Mouse (Mus musculus) midbrain, embryonic 12.5 days (tissue): ENCODE measurements around the gene Zbtb7b. TPM values are rescaled to one million over a fixed set of nuclear protein-coding genes. Genes with fewer than 3 reads are reported as not detected.
"Not testable (repeated sequence)": the region's sequence is repeated elsewhere in the genome, so short reads cannot be mapped to it uniquely, and the experiment has no call there.

ENCODE experiments used
- ATAC-seq: fragments of 200-750 bp; cut with Nextera tagmentation; 2 replicates; pipeline ENCODE4 v1.8.0; 2017; ENCODE audit warnings: low read depth, moderate TSS enrichment, moderate library complexity; ENCODE audit not compliant: low FRiP score
- H3K27ac ChIP-seq: fragments of 300-500 bp; sonication (generic); replicated peaks from 2 replicates; pipeline ENCODE4 v1.5.1; 2016; ENCODE audit warnings: mild to moderate bottlenecking
- H3K27me3 ChIP-seq: fragments of 300-500 bp; sonication (generic); 2 replicates; pipeline ENCODE4 v1.6.1; 2016; ENCODE audit warnings: mild to moderate bottlenecking
- H3K36me3 ChIP-seq: fragments of 300-500 bp; sonication (generic); 2 replicates; pipeline ENCODE4 v1.6.1; 2016
- H3K4me1 ChIP-seq: fragments of 300-500 bp; sonication (generic); 2 replicates; pipeline ENCODE4 v1.6.1; 2016
- H3K4me2 ChIP-seq: fragments of 300-500 bp; sonication (generic); replicated peaks from 2 replicates; pipeline ENCODE4 v1.6.1; 2016; ENCODE audit warnings: mild to moderate bottlenecking, moderate library complexity
- H3K4me3 ChIP-seq: fragments of 300-500 bp; sonication (generic); 2 replicates; pipeline ENCODE4 v1.5.1; 2016; ENCODE audit warnings: mild to moderate bottlenecking
- H3K9ac ChIP-seq: fragments of 300-500 bp; sonication (generic); replicated peaks from 2 replicates; pipeline ENCODE4 v1.6.1; 2016; ENCODE audit warnings: mild to moderate bottlenecking, moderate library complexity
- H3K9me3 ChIP-seq: fragments of 300-500 bp; sonication (generic); 2 replicates; pipeline ENCODE4 v1.6.1; 2016; ENCODE audit warnings: mild to moderate bottlenecking
- WGBS: fragments of 180-500 bp; shearing (Covaris S2); methylation state at CpG from one replicate; pipeline ENCODE4 v1.1.7; 2016; 5-methylcytosine and 5-hydroxymethylcytosine counted together
- polyA plus RNA-seq: library from polyadenylated mRNA; unstranded; fragments of >200 nt; fragmentation: Nextera tagmentation; extraction: Ambion mirVana; gene quantifications from 2 replicates; pipeline ENCODE4 v1.2.1, GENCODE M21; 2016

The Zbtb7b gene
- 0.63 and 0.71 TPM in 2 replicates for polyA plus RNA-seq

DNA sequence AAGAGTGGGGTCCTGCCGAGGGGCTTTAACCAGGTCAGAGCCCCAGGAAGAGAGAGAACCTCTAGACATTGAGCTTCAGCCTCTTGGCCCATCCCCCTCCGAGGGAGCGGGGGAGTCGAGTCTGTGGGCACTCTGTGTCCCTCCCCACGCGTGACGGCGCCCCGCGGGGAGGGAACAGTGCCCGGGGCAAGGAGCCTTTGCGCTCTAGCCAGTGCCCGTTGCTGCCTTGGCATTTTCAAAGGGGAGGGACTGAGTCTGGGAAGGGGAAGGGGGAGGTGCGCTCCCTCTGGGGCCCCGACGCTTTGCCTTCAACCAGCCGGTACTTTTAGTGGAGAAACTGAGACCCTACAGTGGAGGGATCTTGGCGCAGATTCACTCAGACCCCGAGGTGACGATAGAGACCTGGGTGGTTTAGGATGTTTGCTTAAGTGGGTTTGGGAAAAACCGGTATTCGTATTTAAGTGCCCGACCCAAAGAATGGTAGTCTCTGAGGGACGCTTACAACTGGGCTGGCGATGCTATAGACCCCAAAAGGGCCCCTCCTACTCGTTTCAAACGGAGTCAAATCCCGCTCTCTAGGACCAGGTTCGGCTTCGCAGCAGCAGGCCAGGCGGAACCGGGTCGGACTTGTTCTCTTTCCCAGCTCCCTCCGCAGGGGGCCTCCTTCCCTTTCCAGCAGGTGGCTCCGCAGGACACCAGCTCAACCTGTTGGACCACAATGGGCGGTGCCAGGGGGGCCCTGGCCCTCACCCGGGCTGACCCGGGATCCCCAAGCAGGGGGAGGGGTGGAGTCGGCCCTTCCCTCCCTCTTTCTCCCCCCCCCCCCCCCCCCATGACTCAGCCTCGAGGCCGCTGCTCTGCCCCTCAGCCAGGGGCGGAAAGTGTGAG, at the start of gene Zbtb7b:
Gene Zbtb7b, minus strand, starts transcription at position 771 of the 888 bp plus-strand sequence.
- Histone ChIP-seq H3K36me3 (no peaks in the 10 kb centered on the region), H3K4me3 (peak within 1 kb of the TSS; percentile 58), H3K4me2 (peak within 1 kb of the TSS; percentile 100), H3K27me3 (peaks cover 42% of the 10 kb centered on the region), H3K4me1 (peaks cover 64% of the 10 kb centered on the region), H3K9me3 (no peaks in the 10 kb centered on the region), H3K9ac (peak within 1 kb of the TSS; percentile 50), H3K27ac (peak within 1 kb of the TSS; percentile 70)
- peak; percentile 58 for ATAC-seq
- WGBS: under 1% methylated on average over 40 of the region's 42 CpGs

GRCm38 (mm10) chr3:89440691-89441090, 46.1 kb upstream of the Zbtb7b start:
- 92% methylated on average over 2 of the region's 2 CpGs for WGBS
- Histone ChIP-seq H3K9ac (no peak overlapping the region), H3K4me1 (peaks cover 16% of the 10 kb centered on the region), H3K4me2 (no peak overlapping the region), H3K4me3 (no peak overlapping the region), H3K27me3 (no peaks in the 10 kb centered on the region), H3K27ac (no peak overlapping the region), H3K9me3 (no peaks in the 10 kb centered on the region), H3K36me3 (no peaks in the 10 kb centered on the region)
- ATAC-seq: no peak

- Histone ChIP-seq H3K4me2 (peak overlapping the region; percentile 61), H3K27ac (0 out of 2 replicates have a peak overlapping the region, but pooled peaks have one; percentile 15), H3K9ac (peak overlapping the region; percentile 50), H3K36me3 (peaks cover 24% of the 10 kb centered on the region), H3K27me3 (no peaks in the 10 kb centered on the region), H3K4me3 (peak overlapping the region; percentile 45), H3K4me1 (peaks cover 21% of the 10 kb centered on the region), H3K9me3 (no peaks in the 10 kb centered on the region)
- 26% methylated on average over 5 of the region's 5 CpGs for WGBS
- no peak for ATAC-seq
These were observed 42.7 kb upstream of the Zbtb7b start for GRCm38 (mm10) chr3:89437269-89437668.

GRCm38 (mm10) chr3:89436176-89437113, 41.9 kb upstream of the Zbtb7b start, which contains the start of gene Pbxip1:
TSS of gene Pbxip1 (plus strand) at chr3:89436706.
- Histone ChIP-seq H3K9ac (peak within 1 kb of the TSS; percentile 50), H3K27me3 (no peaks in the 10 kb centered on the region), H3K4me3 (peak within 1 kb of the TSS; percentile 45), H3K9me3 (no peaks in the 10 kb centered on the region), H3K36me3 (peaks cover 24% of the 10 kb centered on the region), H3K4me2 (peak within 1 kb of the TSS; percentile 61), H3K4me1 (peaks cover 24% of the 10 kb centered on the region), H3K27ac (0 out of 2 replicates have a peak within 1 kb of the TSS, but pooled peaks have one; percentile 15)
- ATAC-seq: peak; percentile 76
- WGBS: 4% methylated on average over 16 of the region's 16 CpGs

DNA sequence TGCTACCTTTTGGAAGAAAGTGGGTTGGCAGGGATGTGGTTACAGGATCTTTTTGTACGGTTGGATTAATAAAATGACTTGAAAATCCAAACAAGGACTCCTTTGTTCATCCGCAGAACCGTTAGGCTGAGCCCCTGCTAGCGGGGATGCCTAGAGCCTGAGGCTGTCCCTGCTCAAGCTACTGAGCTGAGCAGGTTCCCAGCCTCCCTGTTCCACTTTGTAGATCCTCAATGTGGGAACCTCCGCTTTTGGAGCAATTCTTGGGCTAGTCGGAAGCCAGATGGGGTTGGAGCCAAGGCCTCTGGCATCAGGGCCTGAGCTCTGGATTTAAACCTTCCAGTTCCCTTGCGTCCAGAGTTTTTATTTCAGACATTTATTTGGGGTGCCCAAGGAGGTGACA, 40.5 kb upstream of the Zbtb7b start:
- no peak for ATAC-seq
- WGBS: 73% methylated on average over 7 of the region's 7 CpGs
- Histone ChIP-seq H3K4me2 (no peak overlapping the region), H3K4me1 (peaks cover 31% of the 10 kb centered on the region), H3K36me3 (peaks cover 24% of the 10 kb centered on the region), H3K27me3 (no peaks in the 10 kb centered on the region), H3K9ac (no peak overlapping the region), H3K9me3 (no peaks in the 10 kb centered on the region), H3K4me3 (no peak overlapping the region), H3K27ac (peak overlapping the region; percentile 1; the same call in 1 of the 2 replicates)

DNA sequence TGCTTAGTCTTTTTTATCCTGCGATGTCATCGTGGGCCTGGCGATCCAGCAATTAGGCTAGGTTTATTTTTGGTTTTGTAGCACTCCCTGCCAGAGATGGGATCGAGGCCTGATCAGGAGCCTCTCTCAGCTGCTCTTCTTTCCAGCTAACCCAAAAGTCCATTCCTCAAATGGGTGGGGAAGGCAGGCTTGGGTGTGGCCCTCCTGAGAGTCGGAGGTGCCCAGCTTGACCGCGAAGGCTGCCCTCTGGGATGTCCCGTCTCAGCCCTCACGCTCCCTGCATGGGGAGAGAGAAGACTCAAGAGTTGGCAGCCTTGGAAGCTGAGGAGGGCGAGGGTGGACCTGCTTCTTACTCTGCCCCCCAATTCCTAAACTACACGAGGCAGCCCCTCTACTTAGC, 40.0 kb upstream of the Zbtb7b start:
- Histone ChIP-seq H3K4me3 (no peak overlapping the region), H3K36me3 (peaks cover 24% of the 10 kb centered on the region), H3K27me3 (no peaks in the 10 kb centered on the region), H3K27ac (no peak overlapping the region), H3K4me1 (peaks cover 31% of the 10 kb centered on the region), H3K4me2 (no peak overlapping the region), H3K9ac (no peak overlapping the region), H3K9me3 (no peaks in the 10 kb centered on the region)
- no peak for ATAC-seq
- 86% methylated on average over 11 of the region's 11 CpGs for WGBS

- H3K36me3 ChIP-seq: peaks cover 24% of the 10 kb centered on the region
- H3K9me3 ChIP-seq: no peaks in the 10 kb centered on the region
- H3K27me3 ChIP-seq: no peaks in the 10 kb centered on the region
- whole genome bisulfite sequencing: 96% methylated on average over 8 of the region's 8 CpGs
- no peak overlapping the region for H3K9ac ChIP-seq
- H3K4me1 ChIP-seq: peaks cover 31% of the 10 kb centered on the region
- H3K27ac ChIP-seq: no peak overlapping the region
- H3K4me2 ChIP-seq: no peak overlapping the region
- no peak for ATAC-seq
- no peak overlapping the region for H3K4me3 ChIP-seq
These were observed 38.0 kb upstream of the Zbtb7b start for GRCm38 (mm10) chr3:89432606-89433005.

GRCm38 (mm10) chr3:89430171-89431159, 35.9 kb upstream of the Zbtb7b start, which contains the start of gene Pygo2:
TSS of gene Pygo2 (plus strand) at chr3:89430214.
- H3K4me2 ChIP-seq: peak within 1 kb of the TSS; percentile 77
- H3K27ac ChIP-seq: peak within 1 kb of the TSS; percentile 91
- peak within 1 kb of the TSS; percentile 100 for H3K4me3 ChIP-seq
- H3K4me1 ChIP-seq: peaks cover 15% of the 10 kb centered on the region
- H3K9ac ChIP-seq: peak within 1 kb of the TSS; percentile 99
- peak; percentile 97 for ATAC-seq
- no peaks in the 10 kb centered on the region for H3K9me3 ChIP-seq
- peaks cover 32% of the 10 kb centered on the region for H3K36me3 ChIP-seq
- no peaks in the 10 kb centered on the region for H3K27me3 ChIP-seq
- WGBS: 2% methylated on average over 67 of the region's 68 CpGs

DNA sequence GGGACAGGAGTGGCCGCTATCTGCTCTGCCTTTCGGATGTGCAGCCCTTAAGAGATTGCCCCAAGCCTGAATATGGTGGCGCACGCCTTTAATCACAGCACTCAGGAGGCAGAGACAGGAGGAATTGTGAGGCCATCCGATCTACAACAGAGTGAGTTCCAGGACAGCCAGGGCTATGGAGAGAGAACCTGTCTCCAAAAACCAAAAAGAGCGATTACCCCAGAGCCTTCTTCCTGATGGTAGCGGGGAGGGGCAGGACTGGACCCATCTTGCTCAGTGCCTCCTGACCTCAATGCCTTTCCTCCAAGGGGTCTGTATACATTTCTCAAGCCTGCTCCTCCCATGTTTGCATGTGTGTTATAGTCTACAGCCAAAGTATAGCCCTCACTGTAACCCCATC, 34.4 kb upstream of the Zbtb7b start:
- not testable (repeated sequence) for H3K4me3 ChIP-seq, ATAC-seq, H3K27ac ChIP-seq, H3K27me3 ChIP-seq, H3K9me3 ChIP-seq, H3K9ac ChIP-seq, H3K4me2 ChIP-seq
- Histone ChIP-seq H3K4me1 (peaks cover 11% of the 10 kb centered on the region), H3K36me3 (peaks cover 36% of the 10 kb centered on the region)
- WGBS: 86% methylated on average over 7 of the region's 7 CpGs

- no peaks in the 10 kb centered on the region for H3K27me3 ChIP-seq
- H3K4me2 ChIP-seq: no peak overlapping the region
- H3K9me3 ChIP-seq: no peaks in the 10 kb centered on the region
- H3K36me3 ChIP-seq: peaks cover 18% of the 10 kb centered on the region
- H3K27ac ChIP-seq: no peak overlapping the region
- WGBS: 87% methylated on average over 4 of the region's 4 CpGs
- no peak overlapping the region for H3K9ac ChIP-seq
- no peak overlapping the region for H3K4me3 ChIP-seq
- peaks cover 20% of the 10 kb centered on the region for H3K4me1 ChIP-seq
- no peak for ATAC-seq
These were observed 31.3 kb upstream of the Zbtb7b start for GRCm38 (mm10) chr3:89425876-89426275.

GRCm38 (mm10) chr3:89425141-89425525, 30.6 kb upstream of the Zbtb7b start:
- no peak overlapping the region for H3K27ac ChIP-seq
- H3K9ac ChIP-seq: no peak overlapping the region
- H3K9me3 ChIP-seq: no peaks in the 10 kb centered on the region
- H3K4me1 ChIP-seq: peaks cover 22% of the 10 kb centered on the region
- WGBS: 90% methylated on average over 5 of the region's 5 CpGs
- ATAC-seq: no peak
- H3K4me2 ChIP-seq: no peak overlapping the region
- H3K27me3 ChIP-seq: no peaks in the 10 kb centered on the region
- H3K36me3 ChIP-seq: peaks cover 18% of the 10 kb centered on the region
- H3K4me3 ChIP-seq: no peak overlapping the region
